Mouse (Mus musculus) midbrain, embryonic 14.5 days (tissue): ENCODE data around the gene Ndufb5. TPM values are rescaled to one million over a fixed set of nuclear protein-coding genes. Genes with fewer than 3 reads are reported as not detected.

Experiments
- ATAC-seq: fragments of 200-750 bp; cut with Nextera tagmentation; 2 replicates; pipeline ENCODE4 v1.8.0; 2017; ENCODE audit warnings: moderate number of reproducible peaks, moderate library complexity; ENCODE audit not compliant: low FRiP score, low TSS enrichment
- DNase-seq: peaks from one replicate; pipeline ENCODE4 v3.0.0-alpha.2; 2015
- H3K27ac ChIP-seq: fragments of 300-500 bp; sonication (generic); replicated peaks from 2 replicates; pipeline ENCODE4 v1.5.1; 2014; ENCODE audit warnings: mild to moderate bottlenecking, low read depth, low read length, moderate library complexity
- H3K27me3 ChIP-seq: fragments of 300-500 bp; sonication (generic); 2 replicates; pipeline ENCODE4 v1.6.1; 2014; ENCODE audit warnings: low read length, control low read depth, mixed read lengths; ENCODE audit not compliant: control insufficient read depth, insufficient read depth
- H3K36me3 ChIP-seq: fragments of 300-500 bp; sonication (generic); 2 replicates; pipeline ENCODE4 v1.6.1; 2014; ENCODE audit warnings: low read length, control low read depth; ENCODE audit not compliant: control insufficient read depth, insufficient read depth
- H3K4me1 ChIP-seq: fragments of 300-500 bp; sonication (generic); 2 replicates; pipeline ENCODE4 v1.6.1; 2014; ENCODE audit warnings: mild to moderate bottlenecking, antibody characterized with exemption, low read length, control low read depth; ENCODE audit not compliant: control insufficient read depth, insufficient read depth
- H3K4me2 ChIP-seq: fragments of 300-500 bp; sonication (generic); 2 replicates; pipeline ENCODE4 v1.6.1; 2014; ENCODE audit warnings: mild to moderate bottlenecking, low read length, moderate library complexity
- H3K4me3 ChIP-seq: fragments of 300-500 bp; sonication (generic); replicated peaks from 2 replicates; pipeline ENCODE4 v1.5.1; 2014; ENCODE audit warnings: low read depth, low read length
- H3K9ac ChIP-seq: fragments of 300-500 bp; sonication (generic); replicated peaks from 2 replicates; pipeline ENCODE4 v1.6.1; 2014; ENCODE audit warnings: mild to moderate bottlenecking, low read length, moderate library complexity
- H3K9me3 ChIP-seq: fragments of 300-500 bp; sonication (generic); 2 replicates; pipeline ENCODE4 v1.6.1; 2016; ENCODE audit warnings: low read length, control low read depth, mixed read lengths; ENCODE audit not compliant: control insufficient read depth
- WGBS: fragments of 180-500 bp; shearing (Covaris S2); extraction: QIAGEN DNeasy Blood & Tissue Kit; methylation state at CpG from one replicate; pipeline ENCODE4 v1.1.7; 2014; 5-methylcytosine and 5-hydroxymethylcytosine counted together
- polyA plus RNA-seq: library from polyadenylated mRNA; unstranded; fragments of >200 nt; fragmentation: Nextera tagmentation; extraction: Ambion mirVana; gene quantifications from 2 replicates; pipeline ENCODE4 v1.2.1, GENCODE M21; 2014

Gene Ndufb5
- polyA plus RNA-seq, result 336 and 363 TPM in 2 replicates

GRCm38 (mm10) chr3:32736244-32737171 is at the start of gene Ndufb5:
Gene Ndufb5, plus strand, starts transcription at chr3:32736990.
- Histone ChIP-seq H3K4me2 (peak within 1 kb of the TSS; percentile 73), H3K9ac (peak within 1 kb of the TSS; percentile 84), H3K4me3 (peak within 1 kb of the TSS; percentile 91), H3K27me3 (no peaks in the 10 kb centered on the region), H3K36me3 (peaks cover 35% of the 10 kb centered on the region), H3K27ac (peak within 1 kb of the TSS; percentile 85), H3K9me3 (no peaks in the 10 kb centered on the region), H3K4me1 (peaks cover 14% of the 10 kb centered on the region)
- peak; percentile 97 for ATAC-seq
- DNase-seq, result peak; percentile 99
- under 1% methylated on average over 62 of the region's 62 CpGs for WGBS

DNA sequence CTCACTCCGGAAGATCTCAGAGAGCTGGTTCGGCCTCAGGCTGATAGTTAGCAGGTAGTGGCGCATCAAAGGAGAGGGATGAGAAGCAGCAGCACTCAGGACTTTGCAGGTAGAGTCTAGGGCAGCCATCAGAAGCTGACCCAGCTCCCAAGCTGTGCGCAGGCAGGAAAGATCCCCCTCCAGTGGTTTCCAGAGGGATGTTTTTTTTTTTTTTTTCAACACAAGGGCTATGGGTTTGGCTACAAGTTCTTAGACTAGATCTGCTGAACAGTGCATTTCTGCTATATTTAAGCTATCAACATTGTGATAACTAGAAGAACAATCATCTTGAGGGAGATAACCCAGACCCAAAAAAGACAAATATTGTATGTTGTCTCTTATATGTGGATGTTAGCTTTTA is 49.6 kb upstream of the Ndufb5 start:
- no peak for ATAC-seq
- H3K27me3 ChIP-seq, result no peaks in the 10 kb centered on the region
- no peak overlapping the region for H3K9ac ChIP-seq
- no peak for DNase-seq
- no peaks in the 10 kb centered on the region for H3K36me3 ChIP-seq
- WGBS, result 74% methylated on average over 4 of the region's 4 CpGs
- no peak overlapping the region for H3K27ac ChIP-seq
- H3K4me2 ChIP-seq, result no peak overlapping the region
- H3K4me1 ChIP-seq, result no peaks in the 10 kb centered on the region
- H3K9me3 ChIP-seq, result no peaks in the 10 kb centered on the region
- H3K4me3 ChIP-seq, result no peak overlapping the region

DNA sequence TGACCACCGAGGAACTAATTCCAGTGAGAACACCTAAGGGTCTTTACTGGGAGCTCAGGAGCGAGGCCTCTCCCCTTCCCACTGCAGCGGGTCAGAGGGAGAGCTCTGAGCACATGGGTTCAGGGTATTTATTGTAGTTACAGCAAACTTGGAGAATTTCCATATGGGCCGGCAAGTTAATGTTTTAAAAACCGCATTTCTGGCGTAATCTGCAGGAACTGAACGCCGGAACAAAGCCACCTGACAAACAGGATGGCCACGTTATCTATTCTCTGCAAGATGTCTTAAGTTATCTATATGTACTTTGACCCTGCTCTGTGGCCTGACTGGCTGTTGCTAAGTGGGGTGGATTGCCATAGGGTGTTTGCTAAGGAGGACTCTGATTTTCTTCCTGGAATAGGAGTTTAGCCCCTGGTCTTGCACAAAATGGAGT is 47.2 kb upstream of the Ndufb5 start:
- Histone ChIP-seq H3K9me3 (no peaks in the 10 kb centered on the region), H3K27me3 (no peaks in the 10 kb centered on the region), H3K9ac (no peak overlapping the region), H3K36me3 (no peaks in the 10 kb centered on the region), H3K4me3 (no peak overlapping the region), H3K4me1 (no peaks in the 10 kb centered on the region), H3K27ac (no peak overlapping the region), H3K4me2 (no peak overlapping the region)
- ATAC-seq, result no peak
- DNase-seq, result no peak
- WGBS, result 90% methylated on average over 9 of the region's 9 CpGs

GRCm38 (mm10) chr3:32690008-32690407 is 46.8 kb upstream of the Ndufb5 start:
- no peaks in the 10 kb centered on the region for H3K36me3 ChIP-seq
- no peak overlapping the region for H3K27ac ChIP-seq
- no peak overlapping the region for H3K9ac ChIP-seq
- ATAC-seq (no peak), DNase-seq (no peak)
- H3K4me2 ChIP-seq, result no peak overlapping the region
- 86% methylated on average over 3 of the region's 3 CpGs for WGBS
- no peak overlapping the region for H3K4me3 ChIP-seq
- H3K27me3 ChIP-seq, result no peaks in the 10 kb centered on the region
- H3K4me1 ChIP-seq, result no peaks in the 10 kb centered on the region
- no peaks in the 10 kb centered on the region for H3K9me3 ChIP-seq

GRCm38 (mm10) chr3:32690901-32691300 is 45.9 kb upstream of the Ndufb5 start:
- Histone ChIP-seq H3K27ac (no peak overlapping the region), H3K27me3 (no peaks in the 10 kb centered on the region), H3K36me3 (no peaks in the 10 kb centered on the region), H3K4me2 (no peak overlapping the region), H3K9ac (no peak overlapping the region), H3K4me3 (no peak overlapping the region), H3K4me1 (no peaks in the 10 kb centered on the region), H3K9me3 (no peaks in the 10 kb centered on the region)
- WGBS, result 39% methylated on average over 1 of the region's 1 CpGs
- ATAC-seq, result no peak
- DNase-seq, result no peak

- Histone ChIP-seq H3K4me2 (no peak overlapping the region), H3K9ac (no peak overlapping the region), H3K27me3 (no peaks in the 10 kb centered on the region), H3K36me3 (no peaks in the 10 kb centered on the region), H3K4me1 (no peaks in the 10 kb centered on the region), H3K4me3 (no peak overlapping the region), H3K9me3 (no peaks in the 10 kb centered on the region), H3K27ac (no peak overlapping the region)
- WGBS, result 82% methylated on average over 5 of the region's 5 CpGs
- no peak for ATAC-seq
- no peak for DNase-seq
Observed at GRCm38 (mm10) chr3:32691841-32692240, 44.9 kb upstream of the Ndufb5 start.

DNA sequence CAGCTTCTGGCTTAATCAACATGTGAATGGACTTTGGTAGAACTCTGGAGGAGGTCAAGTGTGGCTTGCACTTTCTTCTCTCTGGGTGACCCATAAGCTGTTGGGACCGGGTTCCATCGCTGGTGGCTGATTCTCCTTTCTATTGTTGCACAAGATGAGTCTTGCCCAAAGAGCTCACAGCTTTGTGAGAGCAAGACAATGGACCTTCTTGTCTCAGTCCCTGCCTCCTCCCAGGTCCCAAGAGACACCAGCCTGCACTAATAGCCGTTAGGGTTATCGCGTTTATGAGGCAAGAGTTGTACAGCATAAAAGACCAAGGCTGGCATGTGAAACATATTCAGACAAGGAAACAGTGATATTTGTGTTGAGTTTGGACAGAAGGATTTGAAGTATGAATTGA is 42.6 kb upstream of the Ndufb5 start:
- ATAC-seq, result no peak
- H3K9me3 ChIP-seq, result no peaks in the 10 kb centered on the region
- 47% methylated on average over 5 of the region's 5 CpGs for WGBS
- no peak for DNase-seq
- H3K4me3 ChIP-seq, result no peak overlapping the region
- no peaks in the 10 kb centered on the region for H3K27me3 ChIP-seq
- H3K36me3 ChIP-seq, result no peaks in the 10 kb centered on the region
- H3K27ac ChIP-seq, result no peak overlapping the region
- H3K9ac ChIP-seq, result no peak overlapping the region
- no peak overlapping the region for H3K4me2 ChIP-seq
- H3K4me1 ChIP-seq, result no peaks in the 10 kb centered on the region

- Histone ChIP-seq H3K36me3 (no peaks in the 10 kb centered on the region), H3K9me3 (no peaks in the 10 kb centered on the region), H3K4me3 (no peak overlapping the region), H3K27me3 (no peaks in the 10 kb centered on the region), H3K27ac (no peak overlapping the region), H3K4me1 (no peaks in the 10 kb centered on the region), H3K9ac (no peak overlapping the region), H3K4me2 (no peak overlapping the region)
- ATAC-seq (no peak), DNase-seq (no peak)
- 82% methylated on average over 12 of the region's 12 CpGs for WGBS
Observed at GRCm38 (mm10) chr3:32694737-32695582, 41.8 kb upstream of the Ndufb5 start.
